Mouse (Mus musculus) MN1 (cell line): ENCODE data around the gene Gsdma.
"Not testable (repeated sequence)": the region's sequence is repeated elsewhere in the genome, so short reads cannot be mapped to it uniquely, and the experiment has no call there.

Experiments
- DNase-seq: peaks from one replicate; pipeline ENCODE4 v3.0.0-alpha.2; 2016; ENCODE audit warnings: low spot score

The Gsdma gene

GRCm38 (mm10) chr11:98664091-98664490, at the start of gene Gsdma:
Gene Gsdma, plus strand, starts transcription at chr11:98664351.
- no peak for DNase-seq

- no peak for DNase-seq
Measured at GRCm38 (mm10) chr11:98620791-98621190, 43.4 kb upstream of the Gsdma start.

GRCm38 (mm10) chr11:98623981-98624380, 40.2 kb upstream of the Gsdma start:
- not testable (repeated sequence) for DNase-seq

GRCm38 (mm10) chr11:98624381-98624780, 39.8 kb upstream of the Gsdma start:
- DNase-seq = not testable (repeated sequence)

- no peak for DNase-seq
Measured at GRCm38 (mm10) chr11:98625611-98626410, 38.3 kb upstream of the Gsdma start, which contains the start of the genes Gm12355 and Gsdma3. Gene Gm12355, minus strand, starts transcription at chr11:98625661. Gene Gsdma3, plus strand, starts transcription at chr11:98626360.

GRCm38 (mm10) chr11:98628706-98629105, 35.4 kb upstream of the Gsdma start:
- no peak for DNase-seq

- no peak for DNase-seq
Measured at GRCm38 (mm10) chr11:98630646-98631045, 33.5 kb upstream of the Gsdma start.

- DNase-seq = not testable (repeated sequence)
Measured at GRCm38 (mm10) chr11:98635312-98635970, 28.7 kb upstream of the Gsdma start.

GRCm38 (mm10) chr11:98637501-98637900, 26.6 kb upstream of the Gsdma start:
- no peak for DNase-seq

- DNase-seq = no peak
Measured at GRCm38 (mm10) chr11:98640091-98640490, 24.1 kb upstream of the Gsdma start.

- DNase-seq = no peak
Measured at GRCm38 (mm10) chr11:98644757-98645156, 19.4 kb upstream of the Gsdma start.

GRCm38 (mm10) chr11:98645946-98646345, 18.2 kb upstream of the Gsdma start:
- DNase-seq = no peak

- DNase-seq = no peak
Measured at GRCm38 (mm10) chr11:98646459-98646858, 17.7 kb upstream of the Gsdma start, which contains the start of gene Gsdma2. Gene Gsdma2, plus strand, starts transcription at chr11:98646759.

GRCm38 (mm10) chr11:98655076-98655475, 9.1 kb upstream of the Gsdma start:
- peak; percentile 26 for DNase-seq

- DNase-seq = peak; percentile 67
Measured at GRCm38 (mm10) chr11:98660517-98660916, 3.6 kb upstream of the Gsdma start.

- DNase-seq = no peak
Measured at GRCm38 (mm10) chr11:98668984-98669383, 4.8 kb downstream of the Gsdma start.

- DNase-seq = no peak
Measured at GRCm38 (mm10) chr11:98671284-98671815, 7.2 kb downstream of the Gsdma start.

- DNase-seq = peak; percentile 49
Measured at GRCm38 (mm10) chr11:98671857-98672256, 7.7 kb downstream of the Gsdma start.

GRCm38 (mm10) chr11:98672482-98672881, 8.3 kb downstream of the Gsdma start:
- no peak for DNase-seq

- DNase-seq = peak; percentile 60
Measured at GRCm38 (mm10) chr11:98673136-98673535, 9.0 kb downstream of the Gsdma start.

- no peak for DNase-seq
Measured at GRCm38 (mm10) chr11:98675829-98676363, 11.7 kb downstream of the Gsdma start.

- DNase-seq = no peak
Measured at GRCm38 (mm10) chr11:98680023-98680422, 15.9 kb downstream of the Gsdma start.

GRCm38 (mm10) chr11:98680595-98680994, 16.4 kb downstream of the Gsdma start:
- DNase-seq = not testable (repeated sequence)
